Comparison of ENCODE assay signal across 1 mouse cellular context in the genomic region with DNA sequence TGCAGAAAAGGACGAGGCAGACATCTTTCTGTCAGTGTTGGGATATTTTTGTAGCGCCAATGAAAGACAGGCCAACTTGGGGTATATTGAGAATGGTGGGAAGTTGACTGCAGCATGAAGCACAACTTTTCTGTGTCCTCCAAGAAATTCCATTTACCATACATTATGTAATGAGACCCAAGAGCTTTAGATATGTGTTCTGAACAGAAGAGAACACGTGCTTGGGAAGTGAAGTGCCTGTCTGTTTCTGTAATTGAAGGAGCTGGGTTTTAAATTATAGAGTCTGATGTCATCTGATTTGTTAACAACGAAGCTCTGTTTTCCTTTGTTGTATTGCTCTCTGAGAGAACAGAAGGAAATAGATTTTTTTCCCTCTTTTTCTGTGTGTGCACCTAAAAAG.
TF ChIP-seq lines count a peak whose summit lies in the region.

No protein-coding gene starts in this region.

TF ChIP-seq in CH12.LX, 34 proteins besides CTCF, POLR2A, EP300 and RAD21 (continued from another document):
- no peak for TF ChIP-seq GABPA (IDR thresholded peaks at IDR 0.05; ENCODE audit: insufficient replicate concordance, low read depth, low read length)
- TF ChIP-seq ETS1 (conservative IDR thresholded peaks at IDR 0.05; ENCODE audit: low read depth, low read length), result no peak
- TF ChIP-seq ELF1 (IDR thresholded peaks at IDR 0.05; ENCODE audit: low read depth, low read length), result no peak
- TF ChIP-seq MXI1 (IDR thresholded peaks at IDR 0.05; ENCODE audit: low read depth, low read length), result peak; percentile 54; the same call in 1 of the 2 replicates
- no peak for TF ChIP-seq ZNF384 (IDR thresholded peaks at IDR 0.05; ENCODE audit: low read depth, low read length)
- no peak for TF ChIP-seq HCFC1 (IDR thresholded peaks at IDR 0.05; ENCODE audit: low read depth, low read length)
- no peak for TF ChIP-seq CHD1 (IDR thresholded peaks at IDR 0.05; ENCODE audit: low read depth, low read length)
- TF ChIP-seq IRF4 (IDR thresholded peaks at IDR 0.05; ENCODE audit: low read depth, low read length), result no peak
- TF ChIP-seq BHLHE40 (IDR thresholded peaks at IDR 0.05; ENCODE audit: low read depth, low read length), result no peak
